Mouse (Mus musculus) lung, postnatal 0 days (tissue): ENCODE data around the gene Fancc. TPM values are rescaled to one million over a fixed set of nuclear protein-coding genes. Genes with fewer than 3 reads are reported as not detected.

Experiments used
- ATAC-seq: fragments of 200-750 bp; cut with Nextera tagmentation; 2 replicates; pipeline ENCODE4 v1.8.0; 2017; ENCODE audit warnings: moderate library complexity
- DNase-seq: peaks from one replicate; pipeline ENCODE4 v3.0.0-alpha.2; 2016; ENCODE audit warnings: low spot score
- H3K27ac ChIP-seq: fragments of 300-500 bp; sonication (generic); 2 replicates; pipeline ENCODE4 v1.5.1; 2014; ENCODE audit warnings: antibody characterized with exemption, mild to moderate bottlenecking, low read length, mixed read lengths
- H3K27me3 ChIP-seq: fragments of 300-500 bp; sonication (generic); replicated peaks from 2 replicates; pipeline ENCODE4 v1.6.1; 2014; ENCODE audit warnings: low read length, mixed read lengths; ENCODE audit not compliant: insufficient read depth
- H3K36me3 ChIP-seq: fragments of 300-500 bp; sonication (generic); 2 replicates; pipeline ENCODE4 v1.6.1; 2014; ENCODE audit warnings: low read length, mixed read lengths; ENCODE audit not compliant: insufficient read depth
- H3K4me1 ChIP-seq: fragments of 300-500 bp; sonication (generic); 2 replicates; pipeline ENCODE4 v1.6.1; 2014; ENCODE audit warnings: antibody characterized with exemption, low read depth, low read length, mixed read lengths; ENCODE audit not compliant: insufficient read depth
- H3K4me2 ChIP-seq: fragments of 300-500 bp; sonication (generic); replicated peaks from 2 replicates; pipeline ENCODE4 v1.6.1; 2014; ENCODE audit warnings: low read depth, mild to moderate bottlenecking, low read length, moderate library complexity, mixed read lengths
- H3K4me3 ChIP-seq: fragments of 300-500 bp; sonication (generic); 2 replicates; pipeline ENCODE4 v1.5.1; 2014; ENCODE audit warnings: low read depth, low read length
- H3K9ac ChIP-seq: fragments of 300-500 bp; sonication (generic); replicated peaks from 2 replicates; pipeline ENCODE4 v1.6.1; 2014; ENCODE audit warnings: low read depth, mild to moderate bottlenecking
- H3K9me3 ChIP-seq: fragments of 300-500 bp; sonication (generic); 2 replicates; pipeline ENCODE4 v1.6.1; 2016; ENCODE audit warnings: low read length, mixed read lengths
- CTCF ChIP-seq: IDR thresholded peaks from 2 replicates; pipeline ENCODE4 v1.5.1; 2016; ENCODE audit warnings: antibody characterized with exemption, mild to moderate bottlenecking
- EP300 ChIP-seq: IDR thresholded peaks from 2 replicates; pipeline ENCODE4 v1.6.1; 2016; ENCODE audit warnings: antibody characterized with exemption, mild to moderate bottlenecking, control low read depth
- WGBS: fragments of 180-500 bp; shearing (Covaris S2); extraction: QIAGEN DNeasy Blood & Tissue Kit; methylation state at CpG from one replicate; pipeline ENCODE4 v1.1.7; 2014; 5-methylcytosine and 5-hydroxymethylcytosine counted together
- polyA plus RNA-seq: library from polyadenylated mRNA; unstranded; fragments of >200 nt; fragmentation: Nextera tagmentation; extraction: Ambion mirVana; gene quantifications from 2 replicates; pipeline ENCODE4 v1.2.1, GENCODE M21; 2015

The Fancc gene
- polyA plus RNA-seq, 1 experiment from 2014 or later: 26.0 TPM

DNA sequence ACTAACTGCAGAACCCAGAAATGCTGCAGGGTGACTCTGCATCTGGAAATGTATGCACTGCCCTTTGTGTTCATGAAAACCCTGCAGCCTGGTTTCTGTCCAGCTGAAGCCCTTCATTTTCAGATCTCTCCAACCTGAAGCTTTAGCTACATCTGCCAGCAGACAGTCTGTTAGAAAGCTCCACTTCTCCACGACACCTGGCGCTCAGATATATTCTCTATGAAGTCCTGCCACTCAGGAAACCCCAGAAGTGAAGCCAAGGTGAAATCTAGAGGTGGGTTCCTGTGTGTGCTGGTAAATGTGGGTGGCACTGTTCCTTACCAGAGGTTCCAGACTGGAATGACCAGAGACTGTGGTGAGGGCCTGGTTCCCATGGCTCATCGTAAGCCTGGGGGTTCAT lies 235.4 kb downstream of the Fancc start:
- Histone ChIP-seq H3K27me3 (no peaks in the 10 kb centered on the region), H3K27ac (no peak overlapping the region), H3K4me3 (no peak overlapping the region), H3K4me1 (peaks cover 33% of the 10 kb centered on the region), H3K9ac (no peak overlapping the region), H3K36me3 (0 out of 2 replicates have a peak, but pooled peaks cover 6% of the 10 kb centered on the region), H3K4me2 (no peak overlapping the region), H3K9me3 (no peaks in the 10 kb centered on the region)
- no peak for DNase-seq
- WGBS: 85% methylated on average over 3 of the region's 3 CpGs
- TF ChIP-seq CTCF (no peak), EP300 (no peak)
- no peak for ATAC-seq

DNA sequence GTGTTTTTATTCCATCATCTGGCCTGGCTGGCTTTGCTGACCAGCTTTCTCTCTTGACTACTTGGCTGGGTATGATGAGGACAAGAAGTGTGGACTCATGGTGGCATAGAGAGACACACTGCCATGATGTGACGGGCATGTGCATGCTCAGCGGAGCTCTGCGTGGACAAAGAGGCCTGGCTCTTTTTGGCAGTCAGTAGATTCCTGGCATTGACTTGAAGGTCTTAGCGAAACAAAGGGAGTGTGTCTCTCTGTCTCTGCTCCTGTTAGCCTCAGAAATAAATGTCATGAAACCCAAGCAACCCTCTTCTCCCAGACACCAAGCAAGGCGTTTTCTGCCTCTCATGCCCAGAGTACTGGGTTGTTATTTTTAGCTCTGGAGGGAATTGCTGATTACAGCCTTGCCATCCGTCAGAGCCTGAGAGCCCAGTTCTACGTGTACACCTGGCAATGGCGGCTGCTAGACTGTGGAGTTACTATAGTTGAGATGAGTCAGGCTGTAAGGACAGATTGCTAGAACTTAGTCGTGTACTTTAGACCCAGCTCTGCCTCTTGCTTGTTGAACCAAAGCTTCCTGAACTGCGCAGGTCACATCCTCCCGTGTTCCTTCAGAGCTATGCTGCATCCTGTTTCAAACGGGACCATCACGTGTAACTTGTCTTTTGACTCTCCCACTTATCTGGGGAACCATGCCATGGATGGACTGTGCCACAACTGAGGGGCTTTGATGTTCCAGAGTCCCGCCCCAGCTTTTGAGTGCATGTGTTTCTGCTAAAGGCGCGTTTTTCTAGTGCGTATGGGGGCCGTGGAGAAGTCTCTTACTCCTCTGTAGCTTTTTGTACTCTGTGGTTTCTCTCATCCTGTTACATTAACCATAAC lies 236.1 kb downstream of the Fancc start:
- H3K27ac ChIP-seq: no peak overlapping the region
- no peaks in the 10 kb centered on the region for H3K9me3 ChIP-seq
- no peak overlapping the region for H3K4me3 ChIP-seq
- TF ChIP-seq CTCF (no peak), EP300 (no peak)
- WGBS: 40% methylated on average over 18 of the region's 18 CpGs
- DNase-seq (peak; percentile 48), ATAC-seq (0 out of 2 replicates have a peak, but pooled peaks have one; percentile 8)
- H3K36me3 ChIP-seq: 0 out of 2 replicates have a peak, but pooled peaks cover 6% of the 10 kb centered on the region
- H3K4me1 ChIP-seq: peaks cover 33% of the 10 kb centered on the region
- no peak overlapping the region for H3K9ac ChIP-seq
- no peaks in the 10 kb centered on the region for H3K27me3 ChIP-seq
- H3K4me2 ChIP-seq: no peak overlapping the region

DNA sequence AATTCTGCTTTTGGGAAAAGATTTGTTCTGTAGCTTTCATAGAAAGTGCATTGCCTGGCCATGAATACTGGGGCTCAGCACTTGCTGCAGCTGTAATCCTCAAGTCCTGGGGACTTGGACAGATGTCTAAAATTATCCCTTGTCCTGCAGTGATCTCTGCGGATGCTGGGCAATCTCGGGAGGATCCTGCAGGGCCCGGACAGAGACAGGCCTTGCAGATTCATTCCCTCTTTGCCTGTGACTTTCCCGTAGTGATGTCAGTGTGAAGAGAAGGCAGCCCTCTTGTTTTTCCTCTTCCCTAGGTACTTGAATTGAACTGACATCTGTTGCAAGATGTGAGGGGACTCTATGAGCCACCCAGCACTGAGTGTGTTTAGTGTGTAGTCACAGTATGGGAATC lies 236.9 kb downstream of the Fancc start:
- Histone ChIP-seq H3K36me3 (0 out of 2 replicates have a peak, but pooled peaks cover 6% of the 10 kb centered on the region), H3K27me3 (no peaks in the 10 kb centered on the region), H3K27ac (no peak overlapping the region), H3K4me1 (peaks cover 33% of the 10 kb centered on the region), H3K9me3 (no peaks in the 10 kb centered on the region), H3K4me3 (no peak overlapping the region), H3K4me2 (no peak overlapping the region), H3K9ac (no peak overlapping the region)
- ATAC-seq: no peak
- TF ChIP-seq EP300: no peak
- DNase-seq: no peak
- 50% methylated on average over 4 of the region's 4 CpGs for WGBS

DNA sequence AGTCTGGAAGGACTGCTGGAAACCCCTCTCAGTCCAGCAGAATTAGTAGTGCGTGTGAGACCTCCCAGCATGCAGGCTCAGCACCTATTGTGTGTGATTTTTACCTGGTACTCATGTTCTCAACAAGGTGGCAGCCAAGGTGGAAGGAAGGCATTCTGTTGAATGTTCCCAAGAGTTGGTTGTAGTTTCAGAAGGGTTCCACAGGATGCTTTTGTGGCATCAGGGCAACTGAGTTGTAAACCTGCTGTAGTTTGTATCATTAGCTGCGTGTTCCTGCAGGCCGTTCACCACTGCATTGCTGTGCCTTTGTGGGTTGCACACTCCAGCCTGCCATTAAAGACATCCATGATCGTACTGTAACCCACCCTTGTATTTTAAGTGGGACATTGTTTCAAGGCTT lies 238.4 kb downstream of the Fancc start:
- H3K4me2 ChIP-seq: no peak overlapping the region
- H3K27me3 ChIP-seq: no peaks in the 10 kb centered on the region
- H3K27ac ChIP-seq: peak overlapping the region; percentile 70; the same call in 1 of the 2 replicates
- no peak overlapping the region for H3K4me3 ChIP-seq
- H3K4me1 ChIP-seq: peaks cover 37% of the 10 kb centered on the region
- DNase-seq: no peak
- 0 out of 2 replicates have a peak, but pooled peaks cover 6% of the 10 kb centered on the region for H3K36me3 ChIP-seq
- no peaks in the 10 kb centered on the region for H3K9me3 ChIP-seq
- TF ChIP-seq CTCF (no peak), EP300 (no peak)
- 82% methylated on average over 4 of the region's 4 CpGs for WGBS
- no peak for ATAC-seq
- H3K9ac ChIP-seq: no peak overlapping the region

DNA sequence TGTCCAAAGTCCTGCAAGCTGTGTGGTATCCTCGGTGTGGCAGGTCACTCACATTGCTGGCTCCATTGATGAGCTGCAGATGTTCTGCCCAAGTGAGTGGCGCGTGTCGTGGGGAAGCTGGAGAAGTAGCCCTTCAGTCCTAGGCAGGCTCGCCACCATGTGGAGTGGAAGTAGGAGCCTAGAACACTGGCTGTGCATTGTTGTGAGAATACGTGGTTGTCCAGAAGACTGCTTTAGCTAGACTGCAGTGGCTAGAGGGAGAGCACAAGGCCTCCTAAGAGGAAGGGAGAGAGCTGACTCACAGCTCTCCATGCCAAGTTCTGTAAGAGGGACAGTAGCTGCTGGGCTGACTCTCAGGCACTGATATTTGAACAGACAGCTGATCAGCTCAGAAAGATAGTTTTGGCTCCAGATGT lies 238.9 kb downstream of the Fancc start:
- peak; percentile 43 for ATAC-seq
- TF ChIP-seq CTCF (peak; percentile 22), EP300 (no peak)
- Histone ChIP-seq H3K9ac (no peak overlapping the region), H3K4me2 (no peak overlapping the region), H3K4me3 (no peak overlapping the region), H3K4me1 (peaks cover 38% of the 10 kb centered on the region), H3K27me3 (no peaks in the 10 kb centered on the region), H3K36me3 (0 out of 2 replicates have a peak, but pooled peaks cover 6% of the 10 kb centered on the region), H3K27ac (peak overlapping the region; percentile 70), H3K9me3 (no peaks in the 10 kb centered on the region)
- DNase-seq: peak; percentile 84
- WGBS: 37% methylated on average over 6 of the region's 6 CpGs

DNA sequence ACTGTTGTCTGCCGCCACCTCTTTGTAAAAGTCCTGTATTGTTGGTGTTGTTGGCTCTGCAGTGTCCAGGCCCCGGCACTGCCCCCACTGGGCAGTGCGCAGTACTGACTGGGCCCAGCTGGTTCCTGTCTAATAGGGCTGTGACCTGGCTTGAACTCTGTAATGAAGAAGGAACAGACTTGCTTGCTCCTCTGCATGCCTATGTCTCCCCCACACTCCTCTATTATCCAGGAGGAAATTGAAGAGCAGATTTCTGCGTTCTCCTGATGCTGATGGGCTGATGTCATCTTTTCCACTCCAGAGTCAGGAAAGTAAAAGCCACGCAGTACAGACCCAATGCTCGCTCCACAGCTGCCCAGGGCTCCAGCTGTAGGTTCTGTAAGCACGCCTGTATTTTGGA lies 240.3 kb downstream of the Fancc start:
- TF ChIP-seq EP300: peak; percentile 56
- TF ChIP-seq CTCF: peak; percentile 70
- peak overlapping the region; percentile 60 for H3K27ac ChIP-seq
- H3K9me3 ChIP-seq: no peaks in the 10 kb centered on the region
- DNase-seq: peak; percentile 89
- H3K27me3 ChIP-seq: no peaks in the 10 kb centered on the region
- H3K9ac ChIP-seq: no peak overlapping the region
- peak; percentile 80 for ATAC-seq
- H3K4me1 ChIP-seq: peaks cover 42% of the 10 kb centered on the region
- 0 out of 2 replicates have a peak, but pooled peaks cover 1% of the 10 kb centered on the region for H3K36me3 ChIP-seq
- H3K4me2 ChIP-seq: no peak overlapping the region
- no peak overlapping the region for H3K4me3 ChIP-seq
- 39% methylated on average over 7 of the region's 7 CpGs for WGBS
